Mouse (Mus musculus): ENCODE results near the gene Zfp777. TPM values are rescaled to one million over a fixed set of nuclear protein-coding genes. Genes with fewer than 3 reads are reported as not detected.
A peak's percentile ranks its signal among the peaks of the same experiment; 100 is the strongest.

Gene Zfp777
- total RNA-seq, 2 experiments from 2014 or later = 22.8 to 40.1 TPM

DNA sequence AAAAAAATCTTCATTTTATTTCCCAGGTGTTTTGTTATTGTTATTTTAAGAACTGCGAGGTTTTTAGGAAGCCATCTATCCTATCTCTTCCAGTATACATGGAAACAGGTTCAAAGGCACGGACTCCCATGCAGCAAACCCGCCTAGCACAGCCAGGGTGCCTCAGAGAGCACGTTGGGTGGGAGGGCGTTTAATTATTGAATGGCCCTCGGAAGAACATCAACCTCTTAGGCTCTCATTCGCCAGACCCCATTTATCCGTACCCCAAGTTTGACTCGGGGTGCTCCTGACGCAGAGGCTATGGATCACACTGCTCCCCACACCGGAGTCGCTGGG lies 1.6 kb downstream of the Zfp777 start:
- ATAC-seq (replicated peaks; ENCODE audit: poor library complexity, severe bottlenecking) = no peak

DNA sequence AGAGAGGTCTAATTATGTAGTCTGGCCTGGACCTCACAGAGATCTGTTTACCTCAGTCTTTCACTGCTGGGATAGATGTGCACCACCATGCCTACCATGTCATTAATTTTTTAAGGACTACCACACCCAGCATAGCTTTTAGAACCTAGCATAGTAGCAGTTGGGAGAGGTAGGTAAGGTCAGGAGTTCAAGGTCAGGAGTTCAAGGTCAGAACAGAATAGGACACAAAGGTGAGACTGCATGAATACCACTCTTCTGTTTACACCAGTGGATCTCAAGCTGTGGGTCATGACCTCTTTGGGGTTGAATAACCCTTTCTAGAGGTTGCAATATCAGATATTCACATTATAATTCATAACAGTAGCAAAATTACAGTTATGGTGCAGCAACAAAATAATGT lies 16.1 kb downstream of the Zfp777 start:
- no peak for ATAC-seq (replicated peaks; ENCODE audit: poor library complexity, severe bottlenecking)

DNA sequence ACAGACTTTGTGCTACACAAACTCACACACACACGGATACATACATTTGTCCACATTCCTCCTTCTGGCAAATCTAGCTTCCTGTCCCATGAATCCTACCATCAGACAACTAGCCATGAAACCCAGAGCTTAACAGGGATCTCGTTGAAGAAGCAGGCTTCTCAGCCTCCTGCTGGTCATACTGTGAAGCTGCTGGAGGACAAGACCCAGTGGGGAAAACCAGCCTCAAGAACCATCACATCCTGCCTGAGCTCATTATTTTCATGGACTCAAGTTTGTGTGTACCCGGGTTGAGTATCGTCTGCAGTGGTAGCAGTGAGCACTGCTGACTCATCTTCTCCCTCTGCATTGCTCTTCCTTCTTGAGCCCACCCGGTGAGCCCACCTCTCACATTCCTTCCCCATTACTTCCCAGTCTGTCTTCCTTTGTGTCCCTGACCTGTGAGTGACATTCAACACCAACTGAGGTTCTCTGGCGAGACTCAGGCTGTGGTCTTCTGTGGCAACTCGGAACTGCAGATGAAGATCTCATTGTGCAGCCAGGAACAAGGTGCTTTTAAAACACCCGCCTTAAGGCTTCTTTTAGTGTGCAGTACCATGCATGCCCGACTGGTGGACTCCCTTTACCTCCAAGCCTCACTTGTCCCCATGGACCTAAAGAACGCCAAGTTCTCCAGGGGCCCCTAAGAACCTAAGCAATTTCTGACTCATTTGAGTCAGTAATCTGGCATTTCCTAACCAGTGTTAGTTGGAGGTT lies 22.6 kb downstream of the Zfp777 start:
- ATAC-seq (replicated peaks; ENCODE audit: poor library complexity, severe bottlenecking) = no peak

DNA sequence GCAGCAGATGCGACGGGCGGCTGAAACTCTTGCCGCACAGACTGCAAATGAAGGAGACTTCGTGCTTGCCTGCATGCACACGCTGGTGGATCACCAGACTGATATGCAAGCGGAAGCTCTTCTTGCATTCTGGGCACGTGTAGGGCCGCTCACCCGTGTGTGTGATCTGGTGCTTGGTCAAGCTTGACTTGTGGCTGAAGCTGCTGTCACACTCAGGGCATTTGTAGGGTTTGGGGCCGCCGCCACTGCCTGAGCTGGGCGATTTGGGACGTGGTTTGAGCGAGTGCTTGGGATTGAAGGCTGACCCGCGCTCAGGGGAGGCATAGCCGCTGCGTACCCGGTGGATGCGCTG lies 23.7 kb downstream of the Zfp777 start:
- ATAC-seq (replicated peaks; ENCODE audit: poor library complexity, severe bottlenecking) = no peak

DNA sequence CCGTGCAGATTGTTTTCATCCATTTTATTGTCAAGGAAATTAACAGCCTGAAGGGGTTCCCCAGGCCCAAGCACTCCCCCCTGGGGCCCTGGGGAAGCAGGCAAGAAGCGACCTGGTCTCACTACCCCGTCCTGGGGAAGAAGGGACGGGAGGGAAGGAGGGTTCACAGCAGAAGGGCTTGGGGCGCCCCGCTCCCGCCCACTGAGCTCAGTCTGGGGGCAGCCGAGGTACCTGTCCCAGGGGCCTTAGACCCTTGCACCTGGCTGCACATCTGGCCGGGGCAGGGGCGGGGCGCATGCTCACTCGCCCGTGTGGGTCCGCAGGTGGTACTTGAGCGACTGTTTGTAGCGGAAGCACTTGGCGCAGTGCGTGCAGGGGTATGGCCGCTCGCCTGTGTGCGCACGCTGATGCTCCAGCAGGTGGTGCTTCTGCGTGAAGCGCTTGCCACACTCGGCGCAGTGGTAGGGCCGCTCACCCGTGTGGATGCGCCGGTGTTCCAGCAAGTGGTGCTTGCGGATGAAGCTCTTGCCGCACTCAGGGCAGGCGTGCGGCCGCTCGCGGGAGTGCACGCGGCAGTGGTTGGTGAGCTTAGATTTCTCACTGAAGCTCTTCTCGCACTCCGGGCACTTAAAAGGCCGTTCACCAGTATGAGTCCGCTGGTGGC lies 24.2 kb downstream of the Zfp777 start:
- ATAC-seq (replicated peaks; ENCODE audit: poor library complexity, severe bottlenecking) = no peak

DNA sequence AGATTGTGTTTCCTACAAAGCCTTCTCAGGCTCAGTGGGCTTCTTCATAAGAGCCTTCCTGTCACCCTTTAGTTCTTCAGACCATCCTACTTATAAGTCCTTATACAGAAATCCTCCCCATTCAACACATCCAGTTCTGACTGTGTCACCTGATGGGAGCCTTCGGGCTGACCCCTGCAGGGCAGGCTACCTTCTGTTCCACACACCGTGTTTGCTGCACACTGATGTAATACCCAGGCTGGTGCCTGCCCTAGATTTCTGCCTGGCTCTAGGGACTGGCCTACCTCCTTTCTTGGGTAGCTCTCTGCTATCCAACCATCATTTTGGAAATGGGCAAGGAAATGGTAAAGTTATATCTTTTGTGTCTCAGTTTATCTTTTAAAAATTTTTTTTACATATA lies 26.0 kb downstream of the Zfp777 start:
- no peak for ATAC-seq (replicated peaks; ENCODE audit: poor library complexity, severe bottlenecking)

DNA sequence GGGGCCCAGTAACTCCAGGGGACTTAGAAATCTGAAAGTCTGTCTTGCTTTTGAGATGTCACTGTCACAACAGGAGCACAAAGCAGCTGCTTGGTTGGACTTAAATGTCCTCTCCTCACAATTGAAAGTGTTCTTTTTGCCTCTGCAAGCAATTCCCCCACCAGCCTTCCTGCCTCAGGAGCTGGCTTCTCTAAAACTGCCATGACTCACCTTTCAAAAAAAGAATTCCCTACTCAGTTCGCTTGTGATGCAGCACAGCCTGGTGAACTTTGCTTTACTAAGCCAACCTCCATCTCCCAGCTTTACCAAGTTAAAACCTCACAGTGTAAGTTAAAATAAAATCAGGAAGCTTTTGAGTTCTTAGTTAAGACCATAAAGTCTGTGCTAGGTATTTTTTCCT lies 27.0 kb downstream of the Zfp777 start:
- no peak for ATAC-seq (replicated peaks; ENCODE audit: poor library complexity, severe bottlenecking)

DNA sequence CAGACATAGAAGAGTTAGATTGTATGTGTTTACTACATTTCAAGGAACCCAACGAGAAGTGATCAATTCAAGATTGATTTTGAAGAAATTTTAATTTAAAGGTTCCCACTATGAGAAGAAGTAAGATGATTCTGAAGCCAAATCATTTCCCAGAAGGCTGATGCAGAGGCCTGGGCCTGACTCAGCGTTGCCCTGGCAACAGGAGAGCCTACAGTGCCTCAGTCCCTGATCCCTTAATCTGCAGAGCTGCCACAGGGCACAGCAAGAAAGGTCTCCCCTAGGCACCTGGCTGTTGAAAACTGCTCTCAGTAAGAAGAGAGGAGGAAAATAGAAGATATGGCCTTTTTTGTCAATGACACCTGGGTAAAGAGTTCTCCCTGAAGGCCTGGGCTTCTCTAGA lies 28.7 kb downstream of the Zfp777 start:
- no peak for ATAC-seq (replicated peaks; ENCODE audit: poor library complexity, severe bottlenecking)

DNA sequence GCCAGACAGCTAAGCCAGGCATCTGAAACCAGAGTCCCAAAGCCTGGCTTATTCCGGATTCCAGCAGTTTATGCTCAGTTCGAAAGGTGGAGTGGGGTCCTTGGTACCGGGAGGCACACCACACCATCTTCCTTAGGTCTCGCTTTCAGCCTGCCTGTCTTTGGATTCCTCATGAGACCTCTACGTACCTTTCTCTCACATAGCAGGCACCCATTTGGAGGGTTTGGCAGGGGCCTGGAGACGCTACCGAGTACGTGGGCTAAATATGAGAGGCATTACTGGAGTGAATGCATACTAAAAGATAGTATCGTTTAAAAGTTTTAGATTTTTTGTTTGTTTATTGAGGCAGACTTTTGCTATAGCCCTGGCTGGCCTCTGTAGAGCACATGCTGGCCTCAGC lies 31.9 kb downstream of the Zfp777 start:
- ATAC-seq (replicated peaks; ENCODE audit: poor library complexity, severe bottlenecking) = no peak

DNA sequence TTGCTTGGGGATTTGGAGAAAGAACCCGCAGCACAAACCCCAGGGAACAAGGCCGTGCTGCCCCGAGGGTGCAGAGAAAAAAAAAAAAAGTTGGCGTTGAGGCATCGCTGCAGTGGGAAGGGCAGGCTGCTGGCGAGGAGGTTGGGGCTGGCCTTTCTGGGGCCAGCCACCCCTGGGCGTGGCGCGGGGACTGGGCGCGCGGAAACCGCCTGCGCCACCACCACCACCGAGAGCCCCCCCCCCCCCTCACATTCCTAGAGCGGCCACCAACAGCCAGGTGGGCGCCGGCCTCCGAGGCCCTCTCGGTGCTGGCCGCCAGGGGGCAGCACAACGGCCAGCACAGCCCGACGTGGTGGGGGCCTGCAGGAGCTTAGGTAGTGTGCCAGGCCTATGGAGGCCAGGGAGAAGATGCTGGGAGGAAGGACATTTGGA lies 32.6 kb downstream of the Zfp777 start:
- peak; percentile 95 for ATAC-seq (replicated peaks; ENCODE audit: poor library complexity, severe bottlenecking)

DNA sequence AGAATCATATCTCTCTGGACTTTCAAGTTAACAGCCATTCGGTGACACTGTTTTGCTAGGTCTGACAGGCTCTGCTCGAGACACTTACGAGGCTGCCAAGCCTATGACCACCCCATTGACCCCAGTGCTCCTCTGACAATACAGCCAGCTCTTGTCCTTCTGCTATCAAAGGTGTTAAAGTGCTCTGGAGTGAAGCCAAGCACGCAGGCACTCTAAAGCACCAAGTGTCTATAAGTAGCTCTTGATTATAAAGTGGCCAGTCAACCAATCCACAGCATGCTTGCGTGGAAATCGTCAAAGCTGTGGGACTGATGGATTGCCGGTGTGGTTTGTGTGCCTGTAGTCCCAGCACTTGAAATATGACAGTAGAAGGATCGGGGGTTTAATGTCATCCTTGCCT lies 38.0 kb downstream of the Zfp777 start:
- ATAC-seq (replicated peaks; ENCODE audit: poor library complexity, severe bottlenecking) = no peak

DNA sequence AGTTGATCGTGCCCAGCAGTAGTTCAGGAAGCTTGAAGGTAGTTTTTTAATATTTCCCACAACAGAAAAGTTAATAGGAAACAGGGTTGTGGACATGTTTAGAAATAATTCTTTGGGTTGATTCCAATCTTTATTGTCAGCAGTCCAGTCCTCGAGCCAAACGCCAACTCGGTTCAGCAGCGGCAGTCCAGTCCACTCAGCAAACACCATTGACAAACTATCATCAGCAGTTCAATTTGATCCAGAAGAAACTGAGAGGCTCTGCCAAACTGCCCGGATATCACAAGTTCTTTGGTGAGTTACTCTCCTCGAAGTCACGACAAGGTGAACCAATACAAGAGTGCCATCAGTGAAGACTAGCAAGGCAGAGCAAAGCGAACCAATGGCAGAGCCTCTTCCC lies 53.0 kb downstream of the Zfp777 start:
- no peak for ATAC-seq (replicated peaks; ENCODE audit: poor library complexity, severe bottlenecking)

DNA sequence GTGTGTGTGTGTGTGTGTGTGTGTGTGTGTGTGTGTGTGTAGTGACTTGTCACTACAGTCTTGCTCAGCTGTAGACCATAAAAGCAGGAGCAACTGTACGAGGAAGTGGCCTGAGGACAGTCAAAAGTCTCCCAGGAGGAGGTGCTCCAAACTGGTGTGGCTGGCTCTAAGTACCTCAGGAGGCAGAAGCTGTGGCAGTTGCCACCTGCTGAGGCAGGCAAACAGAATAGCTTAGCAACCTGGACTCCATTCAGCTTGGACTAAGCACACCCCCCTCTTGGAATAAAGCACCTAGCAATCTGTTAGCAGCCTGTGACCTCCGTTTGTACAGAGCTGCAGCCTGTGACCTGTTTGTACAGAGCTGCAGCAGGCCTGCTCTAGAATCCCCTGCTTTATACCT lies 64.8 kb downstream of the Zfp777 start:
- no peak for ATAC-seq (replicated peaks; ENCODE audit: poor library complexity, severe bottlenecking)

DNA sequence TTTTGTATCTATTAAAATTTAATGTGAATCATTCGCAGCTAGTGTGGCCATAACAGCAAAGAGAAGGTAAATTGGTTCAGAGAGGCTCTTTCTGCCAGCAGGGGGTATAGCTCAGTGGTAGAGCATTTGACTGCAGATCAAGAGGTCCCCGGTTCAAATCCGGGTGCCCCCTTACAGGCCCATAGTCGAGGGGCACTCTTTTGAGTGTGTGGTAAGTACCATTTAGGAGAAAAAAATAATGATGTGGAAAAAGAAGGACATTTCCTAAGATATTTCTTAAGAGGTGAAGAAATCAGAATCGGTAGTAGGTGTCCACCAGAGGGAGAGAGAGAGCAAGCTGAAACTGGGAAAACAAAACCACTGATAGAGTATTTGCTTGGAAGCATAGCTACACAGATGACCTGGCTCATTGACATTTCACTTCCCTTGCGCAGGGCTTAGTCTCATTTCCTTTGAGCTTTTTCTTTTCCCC lies 69.8 kb downstream of the Zfp777 start:
- peak; percentile 91 for ATAC-seq (replicated peaks; ENCODE audit: poor library complexity, severe bottlenecking)

DNA sequence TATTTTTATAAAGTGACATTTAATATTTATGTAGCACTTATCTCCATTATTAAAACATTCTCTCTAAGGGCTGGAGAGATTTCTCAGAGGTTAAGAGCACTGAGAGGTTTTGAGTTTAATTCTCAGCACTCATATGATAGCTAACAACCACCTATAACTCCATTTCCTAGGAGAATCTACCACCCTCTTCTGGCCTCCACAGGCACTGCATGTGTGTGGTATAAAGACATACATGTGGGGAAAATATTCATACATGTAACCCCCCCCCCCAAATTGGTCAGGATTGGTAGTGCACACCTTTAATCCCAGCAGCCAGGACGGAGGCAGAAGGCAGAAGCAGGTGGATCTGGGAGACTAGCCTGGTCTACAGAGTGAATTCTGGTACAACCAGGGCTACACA lies 74.1 kb downstream of the Zfp777 start:
- no peak for ATAC-seq (replicated peaks; ENCODE audit: poor library complexity, severe bottlenecking)

Other genes with a start within 250 kb of the Zfp777 start
- 157 and 161 TPM in 2 replicates for gene Pdia4, start 235.5 kb downstream of the Zfp777 start, total RNA-seq (2014; fragmentation: Nextera tagmentation)
- gene Pdia4, start 235.5 kb downstream of the Zfp777 start, total RNA-seq (2017) = 534 and 557 TPM in 2 replicates
- 0.13 and 11.2 TPM in 2 replicates for gene Zfp786, start 218.0 kb downstream of the Zfp777 start, total RNA-seq (2014; fragmentation: Nextera tagmentation)
- gene Zfp786, start 218.0 kb downstream of the Zfp777 start, total RNA-seq (2017) = 2.0 and 5.1 TPM in 2 replicates
- 27.9 TPM in 2 replicates for gene Zfp398, start 213.2 kb downstream of the Zfp777 start, total RNA-seq (2014; fragmentation: Nextera tagmentation)
- gene Zfp398, start 213.2 kb downstream of the Zfp777 start, total RNA-seq (2017) = 16.0 and 16.8 TPM in 2 replicates
- gene Zfp282, start 171.7 kb downstream of the Zfp777 start, total RNA-seq (2014; fragmentation: Nextera tagmentation) = 10.0 and 11.3 TPM in 2 replicates
- 12.0 and 14.2 TPM in 2 replicates for gene Zfp282, start 171.7 kb downstream of the Zfp777 start, total RNA-seq (2017)
- 8.3 and 13.9 TPM in 2 replicates for gene Zfp212, start 128.4 kb downstream of the Zfp777 start, total RNA-seq (2014; fragmentation: Nextera tagmentation)
- gene Zfp212, start 128.4 kb downstream of the Zfp777 start, total RNA-seq (2017) = 7.3 and 11.5 TPM in 2 replicates
- 5.8 and 8.1 TPM in 2 replicates for gene Zfp956, start 95.5 kb downstream of the Zfp777 start, total RNA-seq (2014; fragmentation: Nextera tagmentation)
- gene Zfp956, start 95.5 kb downstream of the Zfp777 start, total RNA-seq (2017) = 7.5 and 7.8 TPM in 2 replicates
- 20.3 and 26.2 TPM in 2 replicates for gene Zfp746, start 37.7 kb upstream of the Zfp777 start, total RNA-seq (2014; fragmentation: Nextera tagmentation)
- gene Zfp746, start 37.7 kb upstream of the Zfp777 start, total RNA-seq (2017) = 18.1 and 23.0 TPM in 2 replicates

All from granulocyte monocyte progenitor cell, adult 5-6 weeks (primary cell).